Mouse (Mus musculus): ENCODE measurements around the gene Rasl10a.

- no peak for TF ChIP-seq CTCF (IDR thresholded peaks at IDR 0.05; ENCODE audit: extremely low read depth, insufficient read length, insufficient replicate concordance, low read depth, low read length)
- TF ChIP-seq POLR2A (IDR thresholded peaks at IDR 0.05; ENCODE audit: low read depth, low read length) = no peak
These were observed 1.7 kb upstream of the Rasl10a start for GRCm38 (mm10) chr11:5055945-5056938.

All from small intestine, adult 2 months (tissue).